Mouse (Mus musculus): ENCODE results near the gene Ndufaf2.

The Ndufaf2 gene

GRCm38 (mm10) chr13:108158465-108159240, at the start of gene Ndufaf2, which contains the start of gene Ercc8:
Gene Ndufaf2, minus strand, starts transcription at chr13:108158623.
Gene Ercc8, plus strand, starts transcription at chr13:108158731.
- DNase-seq, result peak; percentile 95

GRCm38 (mm10) chr13:108208090-108208489, 49.7 kb upstream of the Ndufaf2 start:
- no peak for DNase-seq

GRCm38 (mm10) chr13:108207447-108207846, 49.0 kb upstream of the Ndufaf2 start:
- no peak for DNase-seq

- DNase-seq, result no peak
Measured at GRCm38 (mm10) chr13:108204857-108205256, 46.4 kb upstream of the Ndufaf2 start.

GRCm38 (mm10) chr13:108195474-108195873, 37.1 kb upstream of the Ndufaf2 start:
- DNase-seq, result no peak

- DNase-seq, result peak; percentile 74
Measured at GRCm38 (mm10) chr13:108191074-108191720, 32.8 kb upstream of the Ndufaf2 start.

- DNase-seq, result no peak
Measured at GRCm38 (mm10) chr13:108187994-108188393, 29.6 kb upstream of the Ndufaf2 start.

- no peak for DNase-seq
Measured at GRCm38 (mm10) chr13:108185530-108185929, 27.1 kb upstream of the Ndufaf2 start.

GRCm38 (mm10) chr13:108184743-108185255, 26.4 kb upstream of the Ndufaf2 start:
- no peak for DNase-seq

GRCm38 (mm10) chr13:108180821-108181220, 22.4 kb upstream of the Ndufaf2 start:
- no peak for DNase-seq

GRCm38 (mm10) chr13:108179618-108180017, 21.2 kb upstream of the Ndufaf2 start:
- no peak for DNase-seq

GRCm38 (mm10) chr13:108170511-108170910, 12.1 kb upstream of the Ndufaf2 start:
- DNase-seq, result no peak

- DNase-seq, result no peak
Measured at GRCm38 (mm10) chr13:108170002-108170401, 11.6 kb upstream of the Ndufaf2 start.

- no peak for DNase-seq
Measured at GRCm38 (mm10) chr13:108164621-108165020, 6.2 kb upstream of the Ndufaf2 start.

- DNase-seq, result no peak
Measured at GRCm38 (mm10) chr13:108163912-108164311, 5.5 kb upstream of the Ndufaf2 start.

- DNase-seq, result no peak
Measured at GRCm38 (mm10) chr13:108159963-108160362, 1.5 kb upstream of the Ndufaf2 start.

- no peak for DNase-seq
Measured at GRCm38 (mm10) chr13:108159241-108159575, 785 bp upstream of the Ndufaf2 start.

GRCm38 (mm10) chr13:108157732-108158464, 525 bp downstream of the Ndufaf2 start:
- DNase-seq, result peak; percentile 2

- DNase-seq, result no peak
Measured at GRCm38 (mm10) chr13:108157156-108157555, 1.3 kb downstream of the Ndufaf2 start.

GRCm38 (mm10) chr13:108152650-108153372, 5.6 kb downstream of the Ndufaf2 start:
- DNase-seq, result peak; percentile 62

- peak; percentile 44 for DNase-seq
Measured at GRCm38 (mm10) chr13:108151782-108152181, 6.6 kb downstream of the Ndufaf2 start.

- DNase-seq, result no peak
Measured at GRCm38 (mm10) chr13:108144086-108144485, 14.3 kb downstream of the Ndufaf2 start.

Data from lung, postnatal 36 days (tissue).